Mouse (Mus musculus): ENCODE measurements around the gene Itga10.
A peak's percentile ranks its signal among the peaks of the same experiment; 100 is the strongest.

DNA sequence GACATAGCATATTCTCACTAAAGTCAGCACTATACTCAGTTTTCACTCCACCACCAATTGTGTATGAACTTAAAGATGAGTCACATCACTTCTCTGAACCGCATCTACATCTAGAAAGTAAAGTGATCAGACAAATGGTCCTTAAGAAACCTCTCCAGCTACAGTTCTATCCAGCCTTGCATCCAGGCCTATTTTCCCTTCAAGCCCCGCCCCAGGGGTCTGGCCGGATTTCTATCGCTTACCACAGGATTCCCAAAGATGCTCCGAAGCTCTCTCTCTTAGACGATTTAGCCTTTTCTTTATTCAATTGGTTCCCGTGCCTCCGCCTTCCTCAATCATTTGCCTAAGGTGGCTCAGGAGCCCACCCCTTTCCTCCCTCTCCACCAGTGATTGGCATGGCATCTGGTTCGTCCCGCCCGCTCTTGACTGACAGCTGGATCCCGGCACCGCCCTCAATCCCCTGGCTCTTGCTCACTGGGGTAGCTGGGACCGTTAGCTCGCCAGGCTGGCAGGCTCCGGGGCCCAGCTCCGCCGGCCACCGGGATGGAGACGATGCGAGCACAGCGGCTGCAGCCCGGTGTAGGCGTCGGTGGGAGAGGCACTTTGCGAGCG lies 44.6 kb upstream of the Itga10 start, which contains the start of gene Lix1l:
- TF ChIP-seq POLR2A (IDR thresholded peaks at IDR 0.05; ENCODE audit: borderline replicate concordance, control insufficient read depth, low read depth, low read length) (0 out of 2 replicates have a peak, but pooled peaks have one; percentile 11), CTCF (IDR thresholded peaks at IDR 0.05; ENCODE audit: control insufficient read depth, insufficient read depth, low read length) (no peak)

All from bone marrow, adult 2 months (tissue).